Mouse (Mus musculus) C2C12 (cell line): ENCODE results near the gene Adamts12.

Experiments
- CTCF ChIP-seq: IDR thresholded peaks from one replicate; pipeline ENCODE4 v1.5.1; 2011; ENCODE audit not compliant: control insufficient read depth, insufficient read depth, insufficient read length
- FOSL1 ChIP-seq: IDR thresholded peaks from one replicate; pipeline ENCODE4 v1.8.0; 2011; ENCODE audit warnings: mild to moderate bottlenecking, low read length; ENCODE audit not compliant: poor library complexity, insufficient read depth, severe bottlenecking
- MAX ChIP-seq: IDR thresholded peaks from one replicate; pipeline ENCODE4 v1.6.1; 2011; ENCODE audit warnings: mild to moderate bottlenecking, control low read depth
- USF1 ChIP-seq: IDR thresholded peaks from one replicate; pipeline ENCODE4 v1.6.1; 2011; ENCODE audit warnings: low read depth, mild to moderate bottlenecking, control low read depth, moderate library complexity

- TF ChIP-seq CTCF (no peak), MAX (no peak), FOSL1 (no peak), USF1 (no peak)
Observed at GRCm38 (mm10) chr15:11233906-11234632, 169.5 kb downstream of the Adamts12 start.
